Mouse (Mus musculus) embryo, embryonic 10 days (tissue): Measurements from ENCODE around the gene Myh10.
A peak's percentile ranks its signal among the peaks of the same experiment; 100 is the strongest.

Source experiments
- DNase-seq: peaks from one replicate; pipeline ENCODE4 v3.0.0-alpha.2; 2015; ENCODE audit warnings: low spot score

The Myh10 gene

GRCm38 (mm10) chr11:68748121-68748520 lies 56.8 kb downstream of the Myh10 start:
- no peak for DNase-seq

- no peak for DNase-seq
Observed at GRCm38 (mm10) chr11:68750206-68750605, 58.8 kb downstream of the Myh10 start.

- no peak for DNase-seq
Observed at GRCm38 (mm10) chr11:68750938-68751337, 59.6 kb downstream of the Myh10 start.

DNA sequence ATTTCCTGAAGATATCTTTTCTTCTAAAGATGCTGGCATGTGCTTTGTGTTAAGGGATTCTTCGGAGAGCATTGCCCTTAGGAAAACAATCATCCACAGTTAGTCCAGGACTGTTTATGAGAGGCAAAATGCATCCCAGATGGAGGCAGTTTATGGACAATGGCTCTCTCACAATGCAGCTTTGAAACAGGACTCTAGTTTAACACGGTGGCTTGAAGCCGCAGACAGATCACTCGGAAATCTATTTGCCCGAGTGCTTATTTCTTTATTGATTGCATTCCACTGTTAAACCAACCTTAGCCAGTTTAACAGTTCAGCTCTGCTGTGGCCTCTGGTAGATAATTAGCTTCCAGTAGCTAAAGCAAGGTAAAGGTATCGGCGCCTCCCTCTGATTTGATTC lies 62.9 kb downstream of the Myh10 start:
- DNase-seq: peak; percentile 71

DNA sequence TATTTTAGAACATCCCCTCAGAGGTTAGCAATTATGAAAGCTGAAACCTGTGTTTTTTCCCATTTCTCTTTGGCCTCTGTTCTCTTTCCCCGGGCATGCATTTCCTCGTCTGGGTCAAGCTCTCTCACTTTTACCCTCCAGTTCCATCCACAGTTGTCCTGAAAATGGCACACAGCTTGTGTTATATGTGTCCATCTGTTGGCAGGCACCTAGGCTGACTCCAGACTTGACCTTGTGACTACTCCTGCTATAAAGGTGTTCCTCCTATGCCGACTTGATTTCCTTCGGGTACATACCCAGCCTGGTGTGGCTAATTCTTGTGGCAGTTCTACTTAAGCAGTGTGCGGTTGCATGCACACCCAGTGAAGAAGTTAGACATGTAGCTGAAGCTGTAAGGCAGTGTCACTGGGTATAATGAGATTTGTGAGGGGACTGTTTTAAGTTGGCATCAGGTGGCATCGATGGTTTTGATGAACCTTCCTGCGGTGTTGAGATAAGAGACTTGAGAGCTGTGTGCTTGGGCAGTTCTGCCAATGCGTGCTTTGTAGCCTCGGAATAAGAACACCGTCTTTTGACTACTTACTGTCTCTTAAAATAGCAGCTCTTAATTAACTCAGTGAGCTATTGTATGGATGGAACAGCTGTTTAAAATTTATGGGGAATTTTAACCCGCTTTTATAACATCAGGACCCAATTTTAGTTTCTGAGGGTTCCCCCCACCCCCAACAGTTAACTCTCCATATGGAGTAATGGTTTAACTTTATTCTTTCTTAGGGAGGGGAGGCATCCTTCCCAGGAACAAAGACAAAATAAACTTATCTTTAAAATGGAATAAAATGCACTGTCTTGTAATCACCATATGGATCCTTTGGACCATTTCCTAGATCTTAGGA lies 65.3 kb downstream of the Myh10 start:
- no peak for DNase-seq

DNA sequence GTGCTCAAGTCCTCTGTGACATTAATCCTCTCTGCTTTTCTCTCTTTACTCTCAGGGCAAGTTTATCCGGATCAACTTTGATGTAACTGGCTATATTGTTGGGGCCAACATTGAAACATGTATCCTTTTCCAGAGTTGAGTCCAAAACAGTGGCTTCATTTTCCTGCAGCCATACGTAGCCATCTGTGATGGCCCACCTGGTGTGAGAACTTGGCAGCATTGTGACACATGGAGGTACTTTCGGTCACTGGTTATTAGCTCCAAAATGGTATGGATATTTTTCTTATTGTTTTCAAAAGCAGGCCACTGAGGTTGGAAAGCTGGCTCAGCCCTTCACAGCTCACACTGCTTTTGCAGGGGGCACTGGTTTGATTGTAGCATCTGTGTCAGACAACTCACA lies 68.3 kb downstream of the Myh10 start:
- DNase-seq: no peak

DNA sequence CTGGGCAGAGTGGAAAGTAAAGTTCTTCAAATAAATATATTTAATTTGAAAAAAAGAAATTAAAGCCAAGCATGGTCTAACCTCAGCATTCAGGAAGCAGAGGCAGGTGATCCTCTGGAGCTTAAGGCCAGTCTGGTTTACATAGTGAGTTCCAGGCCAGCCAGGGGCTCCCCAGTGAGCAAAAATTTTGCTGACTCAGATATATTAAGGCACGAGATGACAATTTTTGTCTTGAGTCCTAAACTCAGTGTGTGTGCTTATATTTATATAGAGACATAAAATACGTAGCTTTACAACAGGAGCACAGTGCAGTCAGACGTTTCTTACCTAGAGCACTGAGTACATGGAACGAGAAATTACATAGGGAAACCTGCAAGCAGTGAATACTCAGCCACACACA lies 69.8 kb downstream of the Myh10 start:
- DNase-seq: no peak

DNA sequence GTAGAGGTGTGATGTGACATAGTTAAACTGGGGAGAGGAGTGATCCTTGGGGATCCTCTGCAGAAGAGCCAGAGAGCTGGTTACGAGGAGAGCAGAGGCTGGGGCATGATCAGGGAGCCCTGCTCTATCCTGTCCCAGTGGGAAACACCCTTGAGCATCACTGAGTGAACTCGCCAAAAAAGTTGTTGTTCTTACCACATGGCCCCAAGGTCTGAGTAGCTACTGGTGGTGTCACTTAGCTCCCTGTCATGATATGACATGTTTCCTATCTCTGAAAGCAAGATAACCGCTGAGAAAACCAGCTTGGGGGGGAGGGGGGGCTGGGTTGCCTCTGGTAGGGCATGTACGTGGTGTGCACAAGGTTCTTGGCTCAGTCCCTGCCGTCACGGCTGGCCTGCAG lies 70.3 kb downstream of the Myh10 start:
- DNase-seq: no peak

DNA sequence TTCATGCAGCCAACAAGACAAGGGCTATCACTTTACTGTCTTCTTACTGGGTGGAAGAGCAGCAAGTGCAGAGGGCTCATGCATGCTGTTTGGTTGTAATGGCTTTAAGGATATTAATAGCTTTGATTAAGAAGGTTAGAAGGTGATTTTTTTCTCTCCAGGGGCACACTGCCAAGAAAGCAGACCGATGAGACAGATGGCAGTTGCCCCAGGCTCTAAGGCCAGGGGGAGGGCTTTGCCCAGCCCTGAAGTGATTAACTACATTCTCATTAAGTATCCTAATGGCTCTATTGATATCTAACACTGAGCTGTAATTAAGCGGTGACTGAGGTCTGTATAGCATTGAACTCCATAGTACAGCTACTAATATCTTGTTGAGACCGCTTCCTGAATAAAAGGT lies 73.3 kb downstream of the Myh10 start:
- no peak for DNase-seq

- DNase-seq: no peak
Observed at GRCm38 (mm10) chr11:68767762-68768542, 76.6 kb downstream of the Myh10 start.

- DNase-seq: no peak
Observed at GRCm38 (mm10) chr11:68769770-68770510, 78.6 kb downstream of the Myh10 start.

- DNase-seq: no peak
Observed at GRCm38 (mm10) chr11:68776147-68776655, 84.8 kb downstream of the Myh10 start.

GRCm38 (mm10) chr11:68777933-68778332 lies 86.6 kb downstream of the Myh10 start:
- no peak for DNase-seq

GRCm38 (mm10) chr11:68778855-68779254 lies 87.5 kb downstream of the Myh10 start:
- DNase-seq: no peak

DNA sequence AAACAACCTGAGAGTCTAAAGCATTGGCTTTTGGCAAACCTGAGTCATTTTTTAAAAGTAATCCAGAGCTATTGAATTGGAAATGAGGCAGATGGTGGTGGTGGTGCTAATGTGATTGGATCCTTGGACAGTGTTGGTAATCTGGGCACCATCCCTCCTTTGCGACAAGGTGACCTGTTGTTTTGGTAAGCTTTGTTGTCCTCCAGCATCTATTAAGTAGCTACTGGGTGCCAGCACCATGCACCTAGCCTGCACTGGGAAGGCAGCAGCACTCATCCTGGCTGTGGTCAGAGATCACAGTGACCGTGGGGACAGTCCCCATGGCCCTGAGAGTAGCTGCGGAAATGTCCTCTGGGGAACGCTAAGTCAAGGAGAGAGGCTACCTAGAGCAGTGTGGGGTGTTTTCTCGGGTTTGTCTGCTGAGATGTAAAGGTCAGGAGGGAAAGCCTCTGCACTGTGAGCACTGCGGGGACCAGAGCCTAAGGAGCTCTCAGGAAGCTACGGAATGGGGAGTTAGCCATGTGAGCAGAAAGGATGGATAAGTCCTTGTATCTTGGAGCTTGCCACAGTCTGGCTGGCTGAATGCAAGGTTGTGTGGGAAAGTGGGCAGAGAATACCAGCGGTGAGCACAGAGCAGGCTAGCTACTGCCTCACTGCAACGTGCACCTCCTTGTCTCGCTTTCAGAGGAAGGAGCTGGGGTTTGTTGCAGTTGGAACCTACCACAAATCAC lies 88.5 kb downstream of the Myh10 start:
- no peak for DNase-seq

DNA sequence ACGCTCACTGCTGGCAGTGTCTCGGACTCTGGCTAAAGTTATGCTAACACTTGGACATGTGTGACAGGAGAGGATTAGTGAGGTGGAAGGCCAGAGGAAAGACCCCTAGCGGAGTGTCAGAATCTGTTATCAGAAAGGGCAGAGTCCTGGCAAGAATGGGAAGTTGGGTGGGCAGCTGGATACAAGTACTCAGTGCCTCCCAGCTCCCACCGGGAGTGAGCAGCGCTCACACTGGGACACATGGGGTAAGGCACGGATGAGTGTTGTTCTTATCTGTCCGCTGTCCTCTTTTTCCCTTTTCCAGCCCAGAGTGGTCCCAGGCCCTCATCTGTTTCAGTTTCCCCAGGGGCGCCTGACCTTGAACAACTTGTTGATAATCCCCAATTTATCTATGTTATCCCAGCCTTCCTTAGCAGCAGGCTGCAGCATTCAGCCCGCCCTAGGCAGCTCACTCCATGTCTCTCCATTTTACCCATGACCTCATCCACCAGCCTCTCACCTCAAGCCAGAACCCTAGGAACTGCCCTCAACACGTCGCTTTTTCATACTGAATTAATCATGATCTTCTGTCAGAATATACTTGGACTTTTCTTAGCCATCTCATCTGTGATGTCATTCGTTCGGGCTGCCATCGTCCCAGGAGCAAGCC lies 89.2 kb downstream of the Myh10 start:
- DNase-seq: no peak

DNA sequence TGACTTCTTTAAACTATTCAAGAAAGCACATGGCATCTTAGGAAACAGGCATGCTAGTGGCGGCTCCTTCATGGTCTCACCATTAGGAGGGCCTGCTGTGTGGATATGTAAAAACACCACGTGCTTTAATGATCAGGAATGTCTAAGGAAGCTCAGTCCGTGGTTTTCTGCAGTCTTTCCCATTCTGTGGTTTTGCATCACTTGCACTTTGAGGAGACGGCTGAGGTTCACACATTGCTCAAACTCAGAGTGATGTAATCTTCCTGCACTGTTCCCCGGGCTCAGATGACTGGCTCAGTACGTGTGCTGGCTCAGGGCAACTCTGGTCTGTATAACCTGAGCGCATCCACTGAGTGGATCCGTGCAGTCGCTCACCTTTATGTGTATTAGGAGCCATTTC lies 91.0 kb downstream of the Myh10 start:
- DNase-seq: no peak

DNA sequence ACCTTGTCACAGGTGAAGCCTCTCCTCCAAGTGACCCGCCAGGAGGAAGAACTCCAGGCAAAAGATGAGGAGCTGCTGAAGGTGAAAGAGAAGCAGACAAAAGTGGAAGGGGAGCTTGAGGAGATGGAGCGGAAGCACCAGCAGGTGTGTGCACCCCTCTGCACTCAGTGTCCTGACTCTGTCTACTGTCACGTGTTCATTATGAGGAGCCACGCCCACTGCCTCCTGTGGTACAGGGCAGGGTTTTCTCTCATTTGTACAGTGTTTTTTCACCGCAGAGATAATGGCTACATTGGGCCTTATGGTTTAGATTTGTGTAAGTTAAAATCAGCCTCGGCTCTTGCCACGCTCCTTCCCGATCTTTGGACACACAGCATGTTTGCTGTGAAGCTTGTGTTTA lies 94.5 kb downstream of the Myh10 start:
- DNase-seq: no peak

GRCm38 (mm10) chr11:68787222-68787621 lies 95.9 kb downstream of the Myh10 start:
- DNase-seq: no peak

GRCm38 (mm10) chr11:68790720-68791119 lies 99.4 kb downstream of the Myh10 start:
- no peak for DNase-seq

DNA sequence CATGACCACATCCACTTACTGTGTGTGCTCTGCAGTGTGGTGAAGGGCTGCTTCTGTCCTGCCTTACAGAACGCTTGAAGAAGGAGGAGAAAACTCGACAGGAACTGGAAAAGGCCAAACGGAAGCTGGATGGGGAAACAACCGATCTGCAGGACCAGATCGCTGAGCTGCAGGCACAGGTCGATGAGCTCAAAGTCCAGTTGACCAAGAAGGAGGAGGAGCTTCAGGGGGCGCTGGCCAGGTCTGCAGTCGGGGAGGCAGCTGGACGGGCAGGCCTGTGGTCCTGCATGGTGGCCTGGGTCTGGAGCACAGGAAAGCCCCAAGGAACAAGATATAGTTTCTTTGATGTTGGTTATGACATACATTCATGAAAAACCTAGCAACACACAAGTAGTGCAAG lies 100.4 kb downstream of the Myh10 start:
- DNase-seq: no peak
